ENCODE assay signal across 8 mouse cellular contexts in genomic region chr11:121475699-121476415, GRCm38 (mm10). TPM values are rescaled to one million over a fixed set of nuclear protein-coding genes. Genes with fewer than 3 reads are reported as not detected.
DNase-seq lines count a peak whose midpoint lies in the region; ATAC-seq and TF ChIP-seq lines count a peak whose summit lies in the region.

No protein-coding gene starts in this region.

- peaks cover 2% of the 10 kb centered on the region for H3K79me3 ChIP-seq in C2C12 (ENCODE audit: low read depth)

- no peak for TF ChIP-seq EP300 in liver, postnatal 0 days (IDR thresholded peaks at IDR 0.05; ENCODE audit: low read depth)

- no peak overlapping the region for H3ac ChIP-seq in C2C12 (ENCODE audit: control insufficient read depth, insufficient read length, low read depth)

- no peak overlapping the region; the same call in 1 of the 2 replicates for H3K9ac ChIP-seq in liver, postnatal 0 days (replicated peaks)

- no peak overlapping the region for H3K27ac ChIP-seq in liver, postnatal 0 days (ENCODE audit: low read depth)

- intact Hi-C loops in gastrocnemius, postnatal 14 days (cut with DNase I; ENCODE audit: low total_unique reads): loop anchor here (2.0 kb wide), 1 partner anchor 333 kb away; no protein-coding TSS in a partner anchor

- peaks cover 4% of the 10 kb centered on the region for H3K79me2 ChIP-seq in C2C12 (ENCODE audit: control insufficient read depth, insufficient read depth)

- H3K4me2 ChIP-seq in liver, postnatal 0 days (ENCODE audit: low read depth, low read length): no peak overlapping the region

- peak; percentile 66 for TF ChIP-seq CTCF in C2C12 (IDR thresholded peaks at IDR 0.05; ENCODE audit: control insufficient read depth, insufficient read depth, insufficient read length)
- TF ChIP-seq CTCF in liver, postnatal 0 days (IDR thresholded peaks at IDR 0.05; ENCODE audit: low read depth): peak; percentile 96

- no peak overlapping the region for H3K4me3 ChIP-seq in C2C12 (ENCODE audit: insufficient read depth, poor library complexity, severe bottlenecking)
- H3K4me3 ChIP-seq in liver, postnatal 0 days (ENCODE audit: low read depth, low read length): no peak overlapping the region

- ATAC-seq in liver, postnatal 0 days: peak; percentile 74

- 21% methylated on average over 9 of the region's 9 CpGs for WGBS in liver, postnatal 0 days (ENCODE audit: insufficient replicate concordance)

- DNase-seq in T-cell, adult 2 months (ENCODE audit: low spot score): peak; percentile 63
- DNase-seq in cerebellum, postnatal 36 days: peak; percentile 76 to 77
- peak; percentile 74 for DNase-seq in gastrocnemius, postnatal 14 days
- DNase-seq in kidney, postnatal 25 days: peak; percentile 79 to 84
- DNase-seq in liver, postnatal 0 days: peak; percentile 87
- peak; percentile 74 for DNase-seq in retina, postnatal 1 day
- peak; percentile 37 for DNase-seq in urinary bladder, adult 2 months (ENCODE audit: low spot score)

- peaks cover 47% of the 10 kb centered on the region for H3K36me3 ChIP-seq in C2C12 (ENCODE audit: control insufficient read depth, insufficient read depth)
- peaks cover 15% of the 10 kb centered on the region; the same call in 1 of the 2 replicates for H3K36me3 ChIP-seq in liver, postnatal 0 days (replicated peaks; ENCODE audit: insufficient read depth, low read length)

- H3K27me3 ChIP-seq in C2C12 (ENCODE audit: control insufficient read depth, insufficient read depth, insufficient read length): no peaks in the 10 kb centered on the region
- no peaks in the 10 kb centered on the region for H3K27me3 ChIP-seq in liver, postnatal 0 days (ENCODE audit: insufficient read depth, low read length)

- H3K9me3 ChIP-seq in liver, postnatal 0 days (ENCODE audit: low read length): no peaks in the 10 kb centered on the region

- H3K4me1 ChIP-seq in liver, postnatal 0 days (ENCODE audit: insufficient read depth): peaks cover 1% of the 10 kb centered on the region; the same call in 1 of the 2 replicates

TF ChIP-seq in C2C12, 6 proteins besides CTCF, POLR2A, EP300 and RAD21:
- TF ChIP-seq USF1 (IDR thresholded peaks at IDR 0.05; ENCODE audit: low read depth): no peak
- no peak for TF ChIP-seq MYOD1 (IDR thresholded peaks at IDR 0.05; ENCODE audit: control insufficient read depth, insufficient read length, low read depth)
- TF ChIP-seq MAX (IDR thresholded peaks at IDR 0.05): no peak
- no peak for TF ChIP-seq FOSL1 (IDR thresholded peaks at IDR 0.05; ENCODE audit: insufficient read depth, low read length, poor library complexity, severe bottlenecking)
- no peak for TF ChIP-seq CEBPB (IDR thresholded peaks at IDR 0.05; ENCODE audit: low read depth)
- TF ChIP-seq MYOG (IDR thresholded peaks at IDR 0.05; ENCODE audit: control insufficient read depth, extremely low read depth, insufficient read length): no peak

RNA-seq across cellular contexts. Expression of gene Tbcd, which starts 24.1 kb away (rescaled TPM):
- polyA plus RNA-seq in C2C12 (2012; fragmentation: generic; extraction: Trizol): 69.2 TPM
- 10 to 100 TPM; 13.6 to 14.1 TPM for total RNA-seq in gastrocnemius, postnatal 14 days (2021)
- 20.0 and 21.2 TPM in 2 replicates for polyA plus RNA-seq in liver, postnatal 0 days (2015; fragmentation: Nextera tagmentation; extraction: Ambion mirVana)
- 42.5 and 44.8 TPM in 2 replicates for polyA plus RNA-seq in urinary bladder, adult 2 months (2012; rRNA removed)

RNA-seq across cellular contexts. Expression of gene Fn3k, which starts 41.1 kb away (rescaled TPM):
- 0.04 TPM for polyA plus RNA-seq in C2C12 (2012; fragmentation: generic; extraction: Trizol)
- total RNA-seq in gastrocnemius, postnatal 14 days (2021): 1 to 10 TPM; 6.7 to 7.8 TPM
- 14.6 and 19.2 TPM in 2 replicates for polyA plus RNA-seq in liver, postnatal 0 days (2015; fragmentation: Nextera tagmentation; extraction: Ambion mirVana)
- polyA plus RNA-seq in urinary bladder, adult 2 months (2012; rRNA removed): 2.6 and 3.8 TPM in 2 replicates

RNA-seq across cellular contexts. Expression of gene Zfp750, which starts 43.3 kb away (rescaled TPM):
- 0.11 TPM for polyA plus RNA-seq in C2C12 (2012; fragmentation: generic; extraction: Trizol)
- total RNA-seq in gastrocnemius, postnatal 14 days (2021): not detected
- polyA plus RNA-seq in liver, postnatal 0 days (2015; fragmentation: Nextera tagmentation; extraction: Ambion mirVana): 2.5 TPM in 2 replicates
- 11.4 and 15.0 TPM in 2 replicates for polyA plus RNA-seq in urinary bladder, adult 2 months (2012; rRNA removed)

RNA-seq across cellular contexts. Expression of gene Fn3krp, which starts 54.7 kb away (rescaled TPM):
- 5.3 TPM for polyA plus RNA-seq in C2C12 (2012; fragmentation: generic; extraction: Trizol)
- 1 to 10 TPM; 4.4 to 5.1 TPM for total RNA-seq in gastrocnemius, postnatal 14 days (2021)
- polyA plus RNA-seq in liver, postnatal 0 days (2015; fragmentation: Nextera tagmentation; extraction: Ambion mirVana): 12.2 and 14.6 TPM in 2 replicates
- 8.7 and 11.2 TPM in 2 replicates for polyA plus RNA-seq in urinary bladder, adult 2 months (2012; rRNA removed)

Comparison
In these comparisons a context has a peak if more than half of its experiments do, and no peak if none do; other contexts are left out.
1. DNase-seq: peak in every context shown above with its lines; median percentile 87 in liver, postnatal 0 days; 82 in kidney, postnatal 25 days; 76 in cerebellum, postnatal 36 days; 74 in gastrocnemius, postnatal 14 days; 74 in retina, postnatal 1 day; 63 in T-cell, adult 2 months; 37 in urinary bladder, adult 2 months.